Mouse (Mus musculus) E14TG2a.4 (cell line): ENCODE data around the gene Nemp1.
A peak's percentile ranks its signal among the peaks of the same experiment; 100 is the strongest.

Experiments
- H3K27me3 ChIP-seq: 2 replicates; pipeline ENCODE4 v1.6.1; 2014; ENCODE audit warnings: low read length, control low read depth; ENCODE audit not compliant: insufficient read depth
- H3K36me3 ChIP-seq: 2 replicates; pipeline ENCODE4 v1.6.1; 2014; ENCODE audit warnings: low read length, control low read depth; ENCODE audit not compliant: insufficient read depth
- H3K4me1 ChIP-seq: replicated peaks from 2 replicates; pipeline ENCODE4 v1.6.1; 2014; ENCODE audit warnings: low read depth, low read length, control low read depth
- H3K4me3 ChIP-seq: replicated peaks from 2 replicates; pipeline ENCODE4 v1.5.1; 2014; ENCODE audit warnings: mild to moderate bottlenecking, low read length
- H3K9me3 ChIP-seq: 2 replicates; pipeline ENCODE4 v1.6.1; 2014; ENCODE audit warnings: low read length, control low read depth
- CTCF ChIP-seq: conservative IDR thresholded peaks from 2 replicates; pipeline ENCODE4 v1.5.1; 2014; ENCODE audit warnings: low read length
- NANOG ChIP-seq: IDR thresholded peaks from 2 replicates; pipeline ENCODE4 v1.6.1; 2014; ENCODE audit warnings: borderline replicate concordance, low read length, mixed read lengths
- POU5F1 ChIP-seq: IDR thresholded peaks from 2 replicates; pipeline ENCODE4 v1.6.1; 2014; ENCODE audit warnings: low read length, borderline replicate concordance

Gene Nemp1

GRCm38 (mm10) chr10:127666501-127667268 lies at the start of gene Nemp1:
Gene Nemp1 (plus strand): TSS chr10:127666901.
- no peaks in the 10 kb centered on the region; the same call in 1 of the 2 replicates for H3K9me3 ChIP-seq
- H3K27me3 ChIP-seq, result peaks cover 35% of the 10 kb centered on the region
- H3K36me3 ChIP-seq, result peaks cover 22% of the 10 kb centered on the region
- peak within 1 kb of the TSS; percentile 88 for H3K4me3 ChIP-seq
- peaks cover 85% of the 10 kb centered on the region for H3K4me1 ChIP-seq
- TF ChIP-seq CTCF, result no peak
- no peak for TF ChIP-seq NANOG
- no peak for TF ChIP-seq POU5F1

- no peak for TF ChIP-seq NANOG
- TF ChIP-seq CTCF, result no peak
- TF ChIP-seq POU5F1, result no peak
- no peak overlapping the region for H3K4me3 ChIP-seq
- H3K27me3 ChIP-seq, result peaks cover 33% of the 10 kb centered on the region
- peaks cover 86% of the 10 kb centered on the region for H3K4me1 ChIP-seq
- H3K9me3 ChIP-seq, result no peaks in the 10 kb centered on the region
- H3K36me3 ChIP-seq, result no peaks in the 10 kb centered on the region
These were observed 49.4 kb upstream of the Nemp1 start for GRCm38 (mm10) chr10:127617294-127617693.

GRCm38 (mm10) chr10:127618173-127618572 lies 48.5 kb upstream of the Nemp1 start:
- Histone ChIP-seq H3K4me3 (no peak overlapping the region), H3K4me1 (peaks cover 83% of the 10 kb centered on the region), H3K9me3 (no peaks in the 10 kb centered on the region), H3K36me3 (no peaks in the 10 kb centered on the region), H3K27me3 (peaks cover 25% of the 10 kb centered on the region)
- TF ChIP-seq CTCF (no peak), NANOG (no peak), POU5F1 (no peak)

GRCm38 (mm10) chr10:127619119-127619721 lies 47.5 kb upstream of the Nemp1 start:
- Histone ChIP-seq H3K4me3 (peak overlapping the region; percentile 67; the same call in 1 of the 2 replicates), H3K4me1 (peaks cover 73% of the 10 kb centered on the region), H3K36me3 (peaks cover 4% of the 10 kb centered on the region), H3K27me3 (peaks cover 23% of the 10 kb centered on the region), H3K9me3 (no peaks in the 10 kb centered on the region)
- TF ChIP-seq POU5F1 (no peak), CTCF (no peak), NANOG (no peak)

GRCm38 (mm10) chr10:127619941-127620405 lies 46.7 kb upstream of the Nemp1 start:
- peaks cover 23% of the 10 kb centered on the region for H3K27me3 ChIP-seq

GRCm38 (mm10) chr10:127620406-127621190 lies 46.1 kb upstream of the Nemp1 start, which contains the start of gene Lrp1:
Gene Lrp1 (minus strand): TSS chr10:127621148.
- Histone ChIP-seq H3K4me1 (peaks cover 59% of the 10 kb centered on the region), H3K4me3 (peak within 1 kb of the TSS; percentile 96), H3K9me3 (no peaks in the 10 kb centered on the region; the same call in 1 of the 2 replicates), H3K36me3 (peaks cover 7% of the 10 kb centered on the region), H3K27me3 (peaks cover 23% of the 10 kb centered on the region)
- TF ChIP-seq NANOG (no peak), CTCF (no peak), POU5F1 (no peak)

More at GRCm38 (mm10) chr10:127619941-127620405, 46.7 kb upstream of the Nemp1 start:
- Histone ChIP-seq H3K4me3 (peak overlapping the region; percentile 79), H3K9me3 (no peaks in the 10 kb centered on the region), H3K36me3 (peaks cover 4% of the 10 kb centered on the region), H3K4me1 (peaks cover 65% of the 10 kb centered on the region)
- TF ChIP-seq POU5F1, result no peak
- TF ChIP-seq NANOG, result no peak
- no peak for TF ChIP-seq CTCF

GRCm38 (mm10) chr10:127621191-127622056 lies 45.3 kb upstream of the Nemp1 start:
- Histone ChIP-seq H3K4me1 (peaks cover 51% of the 10 kb centered on the region), H3K27me3 (peaks cover 21% of the 10 kb centered on the region), H3K4me3 (peak overlapping the region; percentile 96), H3K36me3 (peaks cover 7% of the 10 kb centered on the region), H3K9me3 (peaks cover 6% of the 10 kb centered on the region)
- no peak for TF ChIP-seq CTCF
- no peak for TF ChIP-seq POU5F1
- TF ChIP-seq NANOG, result no peak
